Mouse (Mus musculus) urinary bladder, postnatal 25 days (tissue): ENCODE results near the gene Tenm3.

ENCODE experiments used
- DNase-seq: peaks from one replicate; pipeline ENCODE4 v3.0.0; 2022; ENCODE audit warnings: low spot score

Gene Tenm3

GRCm38 (mm10) chr8:48740951-48741350 is 102.8 kb downstream of the Tenm3 start:
- DNase-seq: no peak

- DNase-seq: no peak
Observed at GRCm38 (mm10) chr8:48740147-48740881, 103.4 kb downstream of the Tenm3 start.

GRCm38 (mm10) chr8:48733731-48734130 is 110.0 kb downstream of the Tenm3 start:
- DNase-seq: no peak

GRCm38 (mm10) chr8:48733057-48733456 is 110.7 kb downstream of the Tenm3 start:
- DNase-seq: no peak

GRCm38 (mm10) chr8:48730701-48731100 is 113.0 kb downstream of the Tenm3 start:
- DNase-seq: no peak

- no peak for DNase-seq
Observed at GRCm38 (mm10) chr8:48728833-48729690, 114.7 kb downstream of the Tenm3 start.

- DNase-seq: no peak
Observed at GRCm38 (mm10) chr8:48728006-48728405, 115.7 kb downstream of the Tenm3 start.

GRCm38 (mm10) chr8:48722744-48723143 is 121.0 kb downstream of the Tenm3 start:
- no peak for DNase-seq

- no peak for DNase-seq
Observed at GRCm38 (mm10) chr8:48722318-48722717, 121.4 kb downstream of the Tenm3 start.

GRCm38 (mm10) chr8:48721376-48721775 is 122.4 kb downstream of the Tenm3 start:
- DNase-seq: no peak

- DNase-seq: no peak
Observed at GRCm38 (mm10) chr8:48715616-48716015, 128.1 kb downstream of the Tenm3 start.

- no peak for DNase-seq
Observed at GRCm38 (mm10) chr8:48706666-48707065, 137.1 kb downstream of the Tenm3 start.

GRCm38 (mm10) chr8:48704885-48705515 is 138.8 kb downstream of the Tenm3 start:
- no peak for DNase-seq

- no peak for DNase-seq
Observed at GRCm38 (mm10) chr8:48704485-48704884, 139.3 kb downstream of the Tenm3 start.

- no peak for DNase-seq
Observed at GRCm38 (mm10) chr8:48690665-48691395, 152.9 kb downstream of the Tenm3 start.

GRCm38 (mm10) chr8:48688706-48689105 is 155.0 kb downstream of the Tenm3 start:
- no peak for DNase-seq

GRCm38 (mm10) chr8:48688188-48688587 is 155.6 kb downstream of the Tenm3 start:
- DNase-seq: no peak

GRCm38 (mm10) chr8:48673476-48673875 is 170.3 kb downstream of the Tenm3 start:
- no peak for DNase-seq

- DNase-seq: no peak
Observed at GRCm38 (mm10) chr8:48672471-48672870, 171.3 kb downstream of the Tenm3 start.

GRCm38 (mm10) chr8:48671318-48671717 is 172.4 kb downstream of the Tenm3 start:
- no peak for DNase-seq

GRCm38 (mm10) chr8:48670895-48671294 is 172.9 kb downstream of the Tenm3 start:
- no peak for DNase-seq

GRCm38 (mm10) chr8:48670387-48670786 is 173.4 kb downstream of the Tenm3 start:
- no peak for DNase-seq
